Mouse (Mus musculus) thymus, adult 2 months (tissue): Measurements from ENCODE around the gene Ppp4r2. TPM values are rescaled to one million over a fixed set of nuclear protein-coding genes. Genes with fewer than 3 reads are reported as not detected.

Experiments used
- DNase-seq: peaks from one replicate; pipeline ENCODE4 v3.0.0; 2021
- H3K27ac ChIP-seq: fragments of 200-500 bp; 2 replicates; pipeline ENCODE4 v1.5.1; 2012; ENCODE audit warnings: low read length, control low read depth; ENCODE audit not compliant: control insufficient read depth, insufficient read depth
- H3K27me3 ChIP-seq: fragments of 200-500 bp; 2 replicates; pipeline ENCODE4 v1.6.1; 2012; ENCODE audit warnings: mild to moderate bottlenecking, low read length, moderate library complexity, mixed read lengths; ENCODE audit not compliant: control insufficient read depth, insufficient read depth
- H3K36me3 ChIP-seq: fragments of 200-500 bp; 2 replicates; pipeline ENCODE4 v1.6.1; 2012; ENCODE audit warnings: mild to moderate bottlenecking, low read length, moderate library complexity; ENCODE audit not compliant: control insufficient read depth, insufficient read depth
- H3K4me1 ChIP-seq: fragments of 200-500 bp; replicated peaks from 2 replicates; pipeline ENCODE4 v1.6.1; 2012; ENCODE audit warnings: low read length; ENCODE audit not compliant: control insufficient read depth, insufficient read depth
- H3K4me3 ChIP-seq: fragments of 200-500 bp; 2 replicates; pipeline ENCODE4 v1.5.1; 2012; ENCODE audit warnings: mild to moderate bottlenecking, low read length, control low read depth, moderate library complexity; ENCODE audit not compliant: control insufficient read depth, insufficient read depth
- CTCF ChIP-seq: fragments of 200-500 bp; IDR thresholded peaks from 2 replicates; pipeline ENCODE4 v1.5.1; 2012; ENCODE audit warnings: mild to moderate bottlenecking, control low read depth, low read length, moderate library complexity, borderline replicate concordance; ENCODE audit not compliant: control insufficient read depth, poor library complexity, insufficient read depth; ENCODE audit errors: extremely low read depth
- POLR2A ChIP-seq: fragments of 200-500 bp; IDR thresholded peaks from 2 replicates; pipeline ENCODE4 v1.6.1; 2012; ENCODE audit warnings: mild to moderate bottlenecking, low read length, control low read depth, moderate library complexity; ENCODE audit not compliant: control insufficient read depth, poor library complexity, insufficient read depth; ENCODE audit errors: extremely low read depth
- WGBS: fragments of 180-500 bp; shearing (Covaris S2); methylation state at CpG from one replicate; pipeline ENCODE4 v1.1.7; 2018; 5-methylcytosine and 5-hydroxymethylcytosine counted together
- polyA plus RNA-seq: library from polyadenylated mRNA; depleted of rRNA; stranded (reverse); fragments of >200 nt; gene quantifications from 2 replicates; pipeline ENCODE4 v1.2.3, GENCODE M21; 2012; rRNA removed

Ppp4r2 gene
- polyA plus RNA-seq, 1 experiment = 27.0 TPM

- TF ChIP-seq POLR2A = no peak
- TF ChIP-seq CTCF = no peak
- no peaks in the 10 kb centered on the region for H3K36me3 ChIP-seq
- DNase-seq = no peak
- H3K27ac ChIP-seq = no peak overlapping the region
- H3K27me3 ChIP-seq = no peaks in the 10 kb centered on the region
- H3K4me3 ChIP-seq = no peak overlapping the region
- no peaks in the 10 kb centered on the region for H3K4me1 ChIP-seq
- WGBS = 93% methylated on average over 5 of the region's 5 CpGs
These were observed 63.5 kb downstream of the Ppp4r2 start for GRCm38 (mm10) chr6:100896883-100897282.

GRCm38 (mm10) chr6:100904463-100904862 lies 71.0 kb downstream of the Ppp4r2 start:
- 68% methylated on average over 5 of the region's 5 CpGs for WGBS
- no peaks in the 10 kb centered on the region for H3K4me1 ChIP-seq
- H3K27ac ChIP-seq = no peak overlapping the region
- TF ChIP-seq CTCF (no peak), POLR2A (no peak)
- H3K36me3 ChIP-seq = no peaks in the 10 kb centered on the region
- no peaks in the 10 kb centered on the region for H3K27me3 ChIP-seq
- no peak for DNase-seq
- no peak overlapping the region for H3K4me3 ChIP-seq

- Histone ChIP-seq H3K27me3 (no peaks in the 10 kb centered on the region), H3K36me3 (no peaks in the 10 kb centered on the region), H3K27ac (no peak overlapping the region), H3K4me1 (no peaks in the 10 kb centered on the region), H3K4me3 (no peak overlapping the region)
- TF ChIP-seq POLR2A (no peak), CTCF (no peak)
- DNase-seq = no peak
- WGBS = 94% methylated on average over 2 of the region's 2 CpGs
These were observed 76.8 kb downstream of the Ppp4r2 start for GRCm38 (mm10) chr6:100910136-100910675.

Other genes with a start within 250 kb of the Ppp4r2 start
- 4.9 and 5.1 TPM in 2 replicates for gene Shq1, start 162.5 kb upstream of the Ppp4r2 start, polyA plus RNA-seq
- 0.82 and 2.2 TPM in 2 replicates for gene Gxylt2, start 128.9 kb upstream of the Ppp4r2 start, polyA plus RNA-seq